Mouse (Mus musculus) MEL (cell line): ENCODE measurements around the gene 1700011L22Rik.

Experiments used
- CTCF ChIP-seq, 3 experiments: IDR thresholded peaks in 2 of 3; conservative IDR thresholded peaks in 1 of 3; 2 replicates each; pipeline ENCODE4 v1.5.1; 2011 to 2012; ENCODE audit warnings: low read length in 3 of 3, low read depth in 2 of 3, mild to moderate bottlenecking in 2 of 3, improper control_type of control experiment in 1 of 3, inconsistent platforms in 1 of 3, mixed read lengths in 1 of 3, moderate library complexity in 1 of 3; ENCODE audit not compliant: control insufficient read depth in 1 of 3, insufficient read depth in 1 of 3, poor library complexity in 1 of 3, severe bottlenecking in 1 of 3
- EP300 ChIP-seq, 2 experiments: IDR thresholded peaks; 2 replicates each; pipeline ENCODE4 v1.6.1; 2011; ENCODE audit warnings: improper control_type of control experiment in 2 of 2, low read length in 2 of 2, low read depth in 1 of 2, mild to moderate bottlenecking in 1 of 2
- HCFC1 ChIP-seq: IDR thresholded peaks from 2 replicates; pipeline ENCODE4 v1.6.1; 2012; ENCODE audit warnings: low read depth, mild to moderate bottlenecking, inconsistent platforms, low read length, improper control_type of control experiment, moderate library complexity
- KAT2A ChIP-seq: conservative IDR thresholded peaks from 2 replicates; pipeline ENCODE4 v1.6.1; 2012; ENCODE audit warnings: low read depth, low read length, improper control_type of control experiment, inconsistent platforms
- MAFK ChIP-seq: IDR thresholded peaks from 2 replicates; pipeline ENCODE4 v1.6.1; 2011; ENCODE audit warnings: low read depth, mild to moderate bottlenecking, low read length, improper control_type of control experiment, borderline replicate concordance
- MAX ChIP-seq: IDR thresholded peaks from 2 replicates; pipeline ENCODE4 v1.6.1; 2011; ENCODE audit warnings: low read length, improper control_type of control experiment
- MEF2A ChIP-seq: IDR thresholded peaks from 2 replicates; pipeline ENCODE4 v1.6.1; 2014; ENCODE audit warnings: low read depth, mild to moderate bottlenecking, inconsistent platforms, low read length, improper control_type of control experiment; ENCODE audit not compliant: poor library complexity, insufficient replicate concordance, severe bottlenecking; ENCODE audit errors: extremely low read depth
- POLR2A ChIP-seq, 2 experiments: IDR thresholded peaks; 2 replicates each; pipeline ENCODE4 v1.6.1; 2011 to 2012; ENCODE audit warnings: low read length in 2 of 2, mild to moderate bottlenecking in 2 of 2, control low read depth in 1 of 2, improper control_type of control experiment in 1 of 2, low read depth in 1 of 2, moderate library complexity in 1 of 2; ENCODE audit not compliant: control insufficient read depth in 1 of 2, insufficient read depth in 1 of 2, poor library complexity in 1 of 2

DNA sequence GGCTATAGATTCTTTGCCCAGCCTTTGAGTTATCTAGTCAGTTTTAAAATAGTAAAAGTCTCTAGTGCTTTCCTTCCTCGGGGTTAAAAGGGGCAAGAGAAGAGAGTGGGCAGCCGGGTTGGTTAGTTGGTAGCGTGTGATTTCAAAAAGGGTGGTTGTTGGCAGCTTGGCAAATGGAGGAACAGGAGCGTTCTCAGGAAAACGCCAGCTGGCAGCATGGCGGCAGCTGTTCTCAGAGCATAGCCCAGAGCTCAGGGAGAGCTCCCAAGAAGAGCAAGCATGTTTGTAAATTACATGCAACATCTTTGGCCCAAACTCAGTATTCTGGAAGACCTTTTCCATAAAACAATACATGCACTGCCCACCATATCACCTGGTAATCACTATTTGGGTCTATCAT is 5.4 kb upstream of the 1700011L22Rik start:
- TF ChIP-seq KAT2A, result no peak
- TF ChIP-seq CTCF (IDR thresholded peaks at IDR 0.05 in 2 of 3, conservative IDR thresholded peaks at IDR 0.05 in 1 of 3; ENCODE audit: control insufficient read depth in 1 of 3, insufficient read depth in 1 of 3, low read depth in 2 of 3, low read length in 3 of 3, poor library complexity in 1 of 3, severe bottlenecking in 1 of 3), result no peak
- TF ChIP-seq MAFK, result no peak
- TF ChIP-seq HCFC1, result no peak
- no peak for TF ChIP-seq POLR2A (IDR thresholded peaks at IDR 0.05; ENCODE audit: control insufficient read depth in 1 of 2, insufficient read depth in 1 of 2, low read depth in 1 of 2, low read length in 2 of 2, poor library complexity in 1 of 2)
- no peak for TF ChIP-seq EP300 (IDR thresholded peaks at IDR 0.05; ENCODE audit: low read depth in 1 of 2, low read length in 2 of 2)
- TF ChIP-seq MAX, result no peak
- TF ChIP-seq MEF2A, result no peak
